Mouse (Mus musculus) T-cell, adult 2 months (primary cell): ENCODE results near the gene Trpm8.

Source experiments
- DNase-seq: peaks from one replicate; pipeline ENCODE4 v3.0.0; 2022; ENCODE audit warnings: low spot score

Gene Trpm8

GRCm38 (mm10) chr1:88302057-88302740, 24.7 kb downstream of the Trpm8 start:
- no peak for DNase-seq

GRCm38 (mm10) chr1:88303762-88304161, 26.3 kb downstream of the Trpm8 start:
- no peak for DNase-seq

GRCm38 (mm10) chr1:88304261-88304985, 27.0 kb downstream of the Trpm8 start:
- no peak for DNase-seq

GRCm38 (mm10) chr1:88305018-88305795, 27.7 kb downstream of the Trpm8 start:
- DNase-seq = no peak

- DNase-seq = no peak
Observed at GRCm38 (mm10) chr1:88306543-88306942, 29.1 kb downstream of the Trpm8 start.

- no peak for DNase-seq
Observed at GRCm38 (mm10) chr1:88307180-88307579, 29.7 kb downstream of the Trpm8 start.

GRCm38 (mm10) chr1:88309020-88309419, 31.6 kb downstream of the Trpm8 start:
- DNase-seq = no peak

GRCm38 (mm10) chr1:88309905-88310304, 32.4 kb downstream of the Trpm8 start:
- no peak for DNase-seq

GRCm38 (mm10) chr1:88310349-88310748, 32.9 kb downstream of the Trpm8 start:
- DNase-seq = no peak

GRCm38 (mm10) chr1:88317279-88317678, 39.8 kb downstream of the Trpm8 start:
- DNase-seq = no peak

GRCm38 (mm10) chr1:88318531-88319060, 41.1 kb downstream of the Trpm8 start:
- no peak for DNase-seq

- DNase-seq = no peak
Observed at GRCm38 (mm10) chr1:88320821-88321395, 43.4 kb downstream of the Trpm8 start.

GRCm38 (mm10) chr1:88322146-88322545, 44.7 kb downstream of the Trpm8 start:
- DNase-seq = no peak

GRCm38 (mm10) chr1:88323101-88323500, 45.6 kb downstream of the Trpm8 start:
- DNase-seq = no peak

GRCm38 (mm10) chr1:88339481-88339880, 62.0 kb downstream of the Trpm8 start:
- DNase-seq = no peak

- no peak for DNase-seq
Observed at GRCm38 (mm10) chr1:88342615-88343014, 65.2 kb downstream of the Trpm8 start.

- no peak for DNase-seq
Observed at GRCm38 (mm10) chr1:88345580-88345979, 68.1 kb downstream of the Trpm8 start.

- no peak for DNase-seq
Observed at GRCm38 (mm10) chr1:88348496-88349005, 71.1 kb downstream of the Trpm8 start.

GRCm38 (mm10) chr1:88350761-88351160, 73.3 kb downstream of the Trpm8 start:
- no peak for DNase-seq

GRCm38 (mm10) chr1:88355025-88355424, 77.6 kb downstream of the Trpm8 start:
- DNase-seq = no peak

- no peak for DNase-seq
Observed at GRCm38 (mm10) chr1:88355681-88356080, 78.2 kb downstream of the Trpm8 start.

- DNase-seq = no peak
Observed at GRCm38 (mm10) chr1:88356616-88357015, 79.2 kb downstream of the Trpm8 start.
